Mouse (Mus musculus): ENCODE data around the gene Gse1. TPM values are rescaled to one million over a fixed set of nuclear protein-coding genes. Genes with fewer than 3 reads are reported as not detected.

Gse1 gene
- total and polyA plus RNA-seq, 2 experiments from 2014 or later, result 15.9 to 48.2 TPM

DNA sequence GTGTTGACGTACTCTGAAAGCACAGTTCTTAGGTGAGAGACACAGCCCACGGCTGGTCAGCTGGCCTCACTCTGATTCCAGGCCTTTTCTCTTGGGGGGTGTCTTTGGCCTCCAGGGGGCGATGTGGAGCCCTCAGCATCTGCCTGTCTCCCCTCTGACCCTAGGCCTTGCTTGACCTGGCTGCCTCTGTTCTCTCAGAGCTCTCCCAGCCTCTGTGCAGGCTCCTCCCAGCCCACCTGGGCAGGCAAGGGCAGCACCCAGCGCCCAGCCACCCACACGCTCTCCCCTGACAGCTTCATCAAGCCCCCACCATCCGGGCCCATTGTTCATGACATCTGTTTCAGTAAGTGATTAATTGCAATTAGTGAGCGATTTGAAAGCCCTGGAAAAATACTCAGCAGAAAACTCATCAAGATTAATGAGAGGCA is 176.4 kb downstream of the Gse1 start:
- DNase-seq (no peak), ATAC-seq (peak; percentile 53; the same call in 1 of the 2 replicates)
- Histone ChIP-seq H3K27me3 (ENCODE audit: insufficient read depth, low read length) (no peaks in the 10 kb centered on the region), H3K9ac (no peak overlapping the region), H3K4me1 (ENCODE audit: insufficient read depth) (0 out of 2 replicates have a peak, but pooled peaks cover 7% of the 10 kb centered on the region), H3K36me3 (ENCODE audit: insufficient read depth) (no peaks in the 10 kb centered on the region), H3K4me3 (ENCODE audit: low read depth, low read length) (no peak overlapping the region), H3K27ac (ENCODE audit: low read depth, low read length) (0 out of 2 replicates have a peak overlapping the region, but pooled peaks have one; percentile 9), H3K9me3 (ENCODE audit: low read length) (no peaks in the 10 kb centered on the region), H3K4me2 (ENCODE audit: low read depth) (no peak overlapping the region)
- 16% methylated on average over 7 of the region's 7 CpGs for WGBS
- TF ChIP-seq CTCF (IDR thresholded peaks at IDR 0.05; ENCODE audit: low read depth), result peak; percentile 61

DNA sequence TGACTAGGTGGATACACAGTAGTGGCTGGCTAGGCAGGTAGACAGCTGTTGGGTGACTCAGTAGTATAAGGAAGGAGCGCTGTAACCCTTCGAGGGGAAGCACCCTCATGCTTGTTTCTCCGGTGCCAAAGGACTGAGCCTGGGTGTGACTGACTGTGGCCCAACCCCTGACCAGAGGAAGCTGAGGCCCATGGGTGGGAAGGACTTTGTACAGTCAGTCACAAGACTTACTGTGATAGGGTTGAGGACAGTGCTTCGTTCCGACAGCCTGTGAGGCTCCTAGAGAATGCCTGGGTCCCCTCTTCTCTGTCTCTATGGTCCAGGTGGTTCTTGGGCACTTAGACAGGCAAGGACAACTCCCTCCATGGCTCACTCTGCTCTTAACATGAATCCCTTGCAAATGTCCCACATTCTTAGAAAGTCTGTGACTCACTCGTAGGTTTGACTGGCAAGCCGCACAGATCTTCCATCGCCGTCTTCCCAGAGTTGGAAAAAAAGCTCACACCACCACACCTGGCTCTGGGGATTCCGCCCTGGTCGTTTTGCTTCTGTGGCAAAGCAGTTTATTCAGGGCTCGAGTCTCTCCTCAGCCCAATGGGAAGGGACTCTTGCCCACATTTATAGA is 177.9 kb downstream of the Gse1 start:
- Histone ChIP-seq H3K4me1 (ENCODE audit: insufficient read depth) (peaks cover 9% of the 10 kb centered on the region; the same call in 1 of the 2 replicates), H3K9ac (no peak overlapping the region), H3K9me3 (ENCODE audit: low read length) (no peaks in the 10 kb centered on the region), H3K4me2 (ENCODE audit: low read depth) (no peak overlapping the region), H3K27ac (ENCODE audit: low read depth, low read length) (no peak overlapping the region), H3K4me3 (ENCODE audit: low read depth, low read length) (no peak overlapping the region), H3K36me3 (ENCODE audit: insufficient read depth) (no peaks in the 10 kb centered on the region), H3K27me3 (ENCODE audit: insufficient read depth, low read length) (no peaks in the 10 kb centered on the region)
- no peak for DNase-seq
- WGBS, result 92% methylated on average over 12 of the region's 12 CpGs
- TF ChIP-seq CTCF (IDR thresholded peaks at IDR 0.05; ENCODE audit: low read depth), result no peak
- ATAC-seq, result no peak

DNA sequence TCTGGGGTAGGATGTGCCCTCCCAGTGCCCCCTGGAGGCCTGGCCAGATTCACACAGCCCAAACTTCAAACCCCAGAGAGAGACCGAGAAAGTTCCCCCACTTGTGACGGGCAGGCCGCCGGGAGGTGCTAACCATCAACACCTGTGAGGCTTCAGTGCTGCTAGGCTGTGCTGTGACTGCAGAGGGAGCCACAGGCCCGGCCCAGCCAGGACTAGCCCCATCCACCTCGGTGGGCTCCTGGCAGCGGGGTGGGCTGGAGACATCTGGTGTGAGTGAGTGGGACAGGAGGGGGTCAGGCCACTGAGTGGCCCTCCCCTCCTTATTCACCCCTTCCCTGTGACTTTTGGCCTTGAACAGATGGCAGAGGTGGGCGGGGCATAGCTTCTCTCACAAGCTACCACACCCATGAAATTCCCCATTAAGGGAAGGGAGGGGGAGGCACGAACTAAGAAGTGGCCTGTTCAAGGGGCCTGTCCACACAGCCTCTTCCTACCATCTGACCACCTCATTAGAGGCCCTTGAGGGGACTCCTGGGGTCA is 179.5 kb downstream of the Gse1 start:
- Histone ChIP-seq H3K4me2 (ENCODE audit: low read depth) (no peak overlapping the region), H3K4me3 (ENCODE audit: low read depth, low read length) (no peak overlapping the region), H3K27ac (ENCODE audit: low read depth, low read length) (no peak overlapping the region), H3K4me1 (ENCODE audit: insufficient read depth) (peaks cover 21% of the 10 kb centered on the region), H3K27me3 (ENCODE audit: insufficient read depth, low read length) (no peaks in the 10 kb centered on the region), H3K9ac (no peak overlapping the region), H3K36me3 (ENCODE audit: insufficient read depth) (no peaks in the 10 kb centered on the region), H3K9me3 (ENCODE audit: low read length) (no peaks in the 10 kb centered on the region)
- DNase-seq, result no peak
- peak; percentile 55; the same call in 1 of the 2 replicates for ATAC-seq
- peak; percentile 70 for TF ChIP-seq CTCF (IDR thresholded peaks at IDR 0.05; ENCODE audit: low read depth)
- WGBS, result 16% methylated on average over 9 of the region's 9 CpGs

- Histone ChIP-seq H3K27me3 (ENCODE audit: insufficient read depth, low read length) (no peaks in the 10 kb centered on the region), H3K27ac (ENCODE audit: low read depth, low read length) (no peak overlapping the region), H3K9ac (no peak overlapping the region), H3K4me2 (ENCODE audit: low read depth) (no peak overlapping the region), H3K9me3 (ENCODE audit: low read length) (no peaks in the 10 kb centered on the region), H3K4me1 (ENCODE audit: insufficient read depth) (peaks cover 29% of the 10 kb centered on the region), H3K36me3 (ENCODE audit: insufficient read depth) (no peaks in the 10 kb centered on the region), H3K4me3 (ENCODE audit: low read depth, low read length) (no peak overlapping the region)
- DNase-seq (no peak), ATAC-seq (no peak)
- no peak for TF ChIP-seq CTCF (IDR thresholded peaks at IDR 0.05; ENCODE audit: low read depth)
- WGBS, result 51% methylated on average over 14 of the region's 14 CpGs
Measured at GRCm38 (mm10) chr8:120408241-120409215, 180.3 kb downstream of the Gse1 start.

- no peak for TF ChIP-seq CTCF (IDR thresholded peaks at IDR 0.05; ENCODE audit: low read depth)
- Histone ChIP-seq H3K4me3 (ENCODE audit: low read depth, low read length) (no peak overlapping the region), H3K27ac (ENCODE audit: low read depth, low read length) (no peak overlapping the region), H3K4me1 (ENCODE audit: insufficient read depth) (peaks cover 30% of the 10 kb centered on the region), H3K27me3 (ENCODE audit: insufficient read depth, low read length) (no peaks in the 10 kb centered on the region), H3K9ac (no peak overlapping the region), H3K9me3 (ENCODE audit: low read length) (no peaks in the 10 kb centered on the region), H3K36me3 (ENCODE audit: insufficient read depth) (no peaks in the 10 kb centered on the region), H3K4me2 (ENCODE audit: low read depth) (no peak overlapping the region)
- ATAC-seq, result no peak
- 55% methylated on average over 11 of the region's 11 CpGs for WGBS
- DNase-seq, result no peak
Measured at GRCm38 (mm10) chr8:120409371-120410013, 181.2 kb downstream of the Gse1 start.

DNA sequence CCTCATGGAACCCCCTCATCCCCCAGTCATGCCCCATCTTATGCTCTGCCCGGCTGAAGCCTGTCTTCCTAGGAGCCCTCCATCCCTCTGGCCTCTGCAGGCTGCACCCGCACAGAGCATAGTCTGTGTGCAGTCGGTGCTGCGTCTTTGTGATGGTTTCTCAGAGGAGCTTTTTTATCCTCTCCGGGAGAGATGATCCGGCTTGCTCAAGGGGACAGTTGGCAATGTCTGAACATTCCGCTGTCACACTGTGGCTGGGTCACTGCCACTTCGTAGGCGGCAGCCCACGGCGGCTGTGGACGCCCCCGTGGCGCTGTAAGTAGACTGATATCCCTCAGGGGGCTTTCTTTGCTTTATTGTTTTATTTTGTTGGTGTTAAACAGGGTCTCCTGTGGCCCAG is 182.8 kb downstream of the Gse1 start:
- Histone ChIP-seq H3K27me3 (ENCODE audit: insufficient read depth, low read length) (no peaks in the 10 kb centered on the region), H3K4me3 (ENCODE audit: low read depth, low read length) (no peak overlapping the region), H3K36me3 (ENCODE audit: insufficient read depth) (no peaks in the 10 kb centered on the region), H3K9ac (no peak overlapping the region), H3K27ac (ENCODE audit: low read depth, low read length) (no peak overlapping the region), H3K4me1 (ENCODE audit: insufficient read depth) (peaks cover 33% of the 10 kb centered on the region), H3K9me3 (ENCODE audit: low read length) (no peaks in the 10 kb centered on the region), H3K4me2 (ENCODE audit: low read depth) (no peak overlapping the region)
- TF ChIP-seq CTCF (IDR thresholded peaks at IDR 0.05; ENCODE audit: low read depth), result no peak
- no peak for DNase-seq
- WGBS, result 24% methylated on average over 14 of the region's 14 CpGs
- peak; percentile 27; the same call in 1 of the 2 replicates for ATAC-seq
